Mouse (Mus musculus) midbrain, embryonic 12.5 days (tissue): ENCODE results near the gene Rere. TPM values are rescaled to one million over a fixed set of nuclear protein-coding genes. Genes with fewer than 3 reads are reported as not detected.
"Not testable (repeated sequence)": the region's sequence is repeated elsewhere in the genome, so short reads cannot be mapped to it uniquely, and the experiment has no call there.

Source experiments
- ATAC-seq: fragments of 200-750 bp; cut with Nextera tagmentation; 2 replicates; pipeline ENCODE4 v1.8.0; 2017; ENCODE audit warnings: low read depth, moderate TSS enrichment, moderate library complexity; ENCODE audit not compliant: low FRiP score
- H3K27ac ChIP-seq: fragments of 300-500 bp; sonication (generic); replicated peaks from 2 replicates; pipeline ENCODE4 v1.5.1; 2016; ENCODE audit warnings: mild to moderate bottlenecking
- H3K27me3 ChIP-seq: fragments of 300-500 bp; sonication (generic); 2 replicates; pipeline ENCODE4 v1.6.1; 2016; ENCODE audit warnings: mild to moderate bottlenecking
- H3K36me3 ChIP-seq: fragments of 300-500 bp; sonication (generic); 2 replicates; pipeline ENCODE4 v1.6.1; 2016
- H3K4me1 ChIP-seq: fragments of 300-500 bp; sonication (generic); 2 replicates; pipeline ENCODE4 v1.6.1; 2016
- H3K4me2 ChIP-seq: fragments of 300-500 bp; sonication (generic); replicated peaks from 2 replicates; pipeline ENCODE4 v1.6.1; 2016; ENCODE audit warnings: mild to moderate bottlenecking, moderate library complexity
- H3K4me3 ChIP-seq: fragments of 300-500 bp; sonication (generic); 2 replicates; pipeline ENCODE4 v1.5.1; 2016; ENCODE audit warnings: mild to moderate bottlenecking
- H3K9ac ChIP-seq: fragments of 300-500 bp; sonication (generic); replicated peaks from 2 replicates; pipeline ENCODE4 v1.6.1; 2016; ENCODE audit warnings: mild to moderate bottlenecking, moderate library complexity
- H3K9me3 ChIP-seq: fragments of 300-500 bp; sonication (generic); 2 replicates; pipeline ENCODE4 v1.6.1; 2016; ENCODE audit warnings: mild to moderate bottlenecking
- whole genome bisulfite sequencing: fragments of 180-500 bp; shearing (Covaris S2); methylation state at CpG from one replicate; pipeline ENCODE4 v1.1.7; 2016; 5-methylcytosine and 5-hydroxymethylcytosine counted together
- polyA plus RNA-seq: library from polyadenylated mRNA; unstranded; fragments of >200 nt; fragmentation: Nextera tagmentation; extraction: Ambion mirVana; gene quantifications from 2 replicates; pipeline ENCODE4 v1.2.1, GENCODE M21; 2016

Rere gene
- polyA plus RNA-seq, 1 experiment from 2014 or later, result 50.7 TPM

DNA sequence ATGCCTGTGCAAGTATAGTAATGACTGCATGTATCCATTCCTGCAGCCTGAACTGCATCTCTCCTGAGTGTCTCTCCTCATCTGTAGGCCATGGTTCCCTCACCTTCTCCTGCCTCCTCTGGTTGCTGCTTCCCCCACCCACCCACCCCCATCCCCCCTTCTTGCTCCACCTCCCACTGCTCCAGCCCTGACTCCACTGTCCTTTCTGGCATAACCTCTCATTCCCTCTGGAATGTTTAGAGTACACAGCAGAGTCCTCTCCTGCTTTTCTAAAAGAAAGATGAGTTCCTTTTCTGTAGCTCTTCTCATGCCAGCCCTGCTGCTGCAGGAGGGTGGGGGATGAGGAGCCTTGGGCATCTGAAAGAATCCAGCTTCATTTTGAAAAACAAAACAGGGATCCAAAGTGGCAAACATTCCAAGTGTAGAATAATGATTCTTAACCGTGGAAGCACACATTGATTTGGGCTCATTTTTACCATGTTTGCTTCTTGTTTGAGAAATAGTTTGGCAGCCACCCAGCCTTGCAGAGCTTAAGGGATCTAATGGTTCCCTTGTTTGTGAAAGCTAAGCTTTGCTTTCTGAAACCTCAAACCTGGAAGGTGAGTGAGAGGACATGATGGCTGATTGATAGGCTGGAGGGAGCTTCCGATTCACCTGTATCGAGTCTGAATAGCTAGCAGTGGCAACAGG is 255.5 kb downstream of the Rere start:
- Histone ChIP-seq H3K27me3 (no peaks in the 10 kb centered on the region), H3K36me3 (peaks cover 43% of the 10 kb centered on the region), H3K9me3 (no peaks in the 10 kb centered on the region), H3K4me2 (no peak overlapping the region), H3K9ac (no peak overlapping the region), H3K27ac (no peak overlapping the region), H3K4me3 (no peak overlapping the region), H3K4me1 (peaks cover 20% of the 10 kb centered on the region)
- WGBS, result 91% methylated on average over 3 of the region's 3 CpGs
- ATAC-seq, result no peak

- H3K9ac ChIP-seq, result no peak overlapping the region
- H3K4me2 ChIP-seq, result no peak overlapping the region
- no peaks in the 10 kb centered on the region for H3K27me3 ChIP-seq
- H3K36me3 ChIP-seq, result peaks cover 41% of the 10 kb centered on the region
- peaks cover 14% of the 10 kb centered on the region for H3K4me1 ChIP-seq
- no peak overlapping the region for H3K4me3 ChIP-seq
- peak; percentile 86 for ATAC-seq
- peak overlapping the region; percentile 60 for H3K27ac ChIP-seq
- 48% methylated on average over 1 of the region's 1 CpGs for WGBS
- no peaks in the 10 kb centered on the region for H3K9me3 ChIP-seq
These were observed 258.4 kb downstream of the Rere start for GRCm38 (mm10) chr4:150539846-150540245.

DNA sequence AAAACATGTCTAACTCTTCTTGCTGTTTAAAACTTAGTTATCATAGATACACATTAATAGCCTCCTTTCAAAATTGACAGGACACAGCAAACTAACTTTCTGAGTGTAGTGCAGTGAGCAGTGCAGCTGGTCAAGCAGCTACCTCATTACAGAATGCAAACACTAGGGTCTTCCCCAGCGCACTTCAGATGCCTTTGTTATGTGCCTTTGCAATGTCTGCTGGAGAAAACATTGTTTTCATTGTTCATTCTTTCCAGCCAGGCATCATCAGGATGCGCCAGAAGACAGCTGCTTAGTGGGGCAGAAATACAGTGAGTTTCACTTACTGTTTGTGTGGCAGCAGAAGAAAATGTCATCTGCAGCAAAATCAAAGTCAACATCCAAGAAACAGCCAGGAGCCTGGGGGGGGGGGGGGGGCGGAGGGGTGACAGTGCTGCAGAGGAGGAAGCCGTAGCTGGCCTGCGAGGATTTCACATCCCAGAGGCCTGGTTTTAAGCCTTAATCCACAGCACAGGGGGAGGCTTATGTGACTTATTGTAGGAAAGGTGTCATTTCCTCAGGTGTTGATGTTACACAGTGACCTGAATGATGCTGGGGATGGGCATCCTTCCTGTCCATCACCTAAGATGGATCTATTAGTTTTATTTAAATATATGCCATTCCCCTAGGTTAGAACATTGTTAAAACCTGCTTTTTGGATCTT is 259.1 kb downstream of the Rere start:
- H3K27ac ChIP-seq, result peak overlapping the region; percentile 78
- H3K9ac ChIP-seq, result no peak overlapping the region; the same call in 1 of the 2 replicates
- no peaks in the 10 kb centered on the region for H3K27me3 ChIP-seq
- WGBS, result 7% methylated on average over 5 of the region's 5 CpGs
- peak; percentile 58 for ATAC-seq
- peaks cover 14% of the 10 kb centered on the region for H3K4me1 ChIP-seq
- H3K36me3 ChIP-seq, result peaks cover 34% of the 10 kb centered on the region
- no peak overlapping the region for H3K4me3 ChIP-seq
- H3K9me3 ChIP-seq, result no peaks in the 10 kb centered on the region
- H3K4me2 ChIP-seq, result no peak overlapping the region

GRCm38 (mm10) chr4:150544231-150544630 is 262.8 kb downstream of the Rere start:
- H3K27ac ChIP-seq, result no peak overlapping the region

DNA sequence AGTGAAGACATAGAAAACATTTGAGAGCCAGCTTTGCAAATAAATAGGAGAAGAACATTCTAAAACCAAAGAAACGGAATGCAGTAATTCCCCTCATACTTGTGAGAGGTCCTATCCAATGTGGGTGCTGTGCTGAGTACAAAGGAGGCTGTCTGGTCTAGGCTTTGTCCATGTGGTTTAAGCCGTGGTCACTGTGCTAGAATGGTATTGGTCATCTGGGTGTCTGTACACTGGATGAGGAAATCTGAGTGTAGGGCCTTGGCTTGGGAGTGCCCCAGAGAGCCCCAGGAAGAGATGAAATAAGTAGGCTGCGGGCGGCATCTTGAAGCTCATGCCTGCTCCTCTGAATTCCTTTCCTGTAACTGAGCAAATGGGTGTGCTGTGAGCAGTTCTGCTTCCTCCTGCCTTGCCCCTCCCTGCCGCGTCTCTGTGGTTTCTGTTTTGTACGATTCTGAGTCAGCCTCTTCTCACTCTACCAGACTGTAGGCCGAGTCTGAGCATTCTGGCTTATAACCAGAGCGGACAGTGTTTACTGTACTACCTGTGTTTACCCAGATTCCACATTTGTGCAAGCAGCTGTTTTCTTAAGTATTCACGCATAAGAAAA is 263.3 kb downstream of the Rere start:
- Histone ChIP-seq H3K36me3 (peaks cover 20% of the 10 kb centered on the region), H3K4me1 (peaks cover 9% of the 10 kb centered on the region), H3K4me2 (no peak overlapping the region), H3K4me3 (no peak overlapping the region), H3K9me3 (no peaks in the 10 kb centered on the region), H3K9ac (no peak overlapping the region), H3K27ac (no peak overlapping the region), H3K27me3 (no peaks in the 10 kb centered on the region)
- 86% methylated on average over 10 of the region's 10 CpGs for WGBS
- no peak for ATAC-seq

More at GRCm38 (mm10) chr4:150544231-150544630, 262.8 kb downstream of the Rere start:
- Histone ChIP-seq H3K9me3 (no peaks in the 10 kb centered on the region), H3K27me3 (no peaks in the 10 kb centered on the region), H3K9ac (no peak overlapping the region), H3K36me3 (peaks cover 17% of the 10 kb centered on the region), H3K4me2 (no peak overlapping the region), H3K4me1 (peaks cover 13% of the 10 kb centered on the region), H3K4me3 (no peak overlapping the region)
- ATAC-seq, result no peak
- WGBS, result 82% methylated on average over 7 of the region's 7 CpGs

DNA sequence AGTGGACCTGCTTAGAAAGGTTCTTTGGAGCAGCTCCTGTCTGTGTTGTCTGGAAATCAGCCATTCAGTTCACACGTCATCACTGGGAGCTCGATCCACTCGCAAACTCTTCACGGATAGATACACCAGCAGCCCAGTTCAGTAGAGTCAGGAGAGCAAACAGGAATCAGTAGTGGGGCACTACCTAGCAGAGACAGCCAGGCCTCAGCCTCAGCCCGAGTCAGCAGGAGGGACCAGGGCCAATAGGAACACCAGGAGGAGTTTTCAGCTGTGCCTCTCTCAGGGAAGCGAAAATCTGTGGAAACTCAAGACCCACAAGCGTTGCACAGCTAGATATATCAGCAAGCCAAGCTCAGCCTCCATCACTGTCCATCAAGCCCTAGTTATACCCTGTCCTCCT is 264.3 kb downstream of the Rere start:
- Histone ChIP-seq H3K36me3 (peaks cover 21% of the 10 kb centered on the region), H3K9me3 (no peaks in the 10 kb centered on the region), H3K4me1 (peaks cover under 1% of the 10 kb centered on the region; the same call in 1 of the 2 replicates), H3K4me3 (no peak overlapping the region), H3K4me2 (no peak overlapping the region), H3K9ac (no peak overlapping the region), H3K27ac (no peak overlapping the region), H3K27me3 (no peaks in the 10 kb centered on the region)
- no peak for ATAC-seq
- WGBS, result 93% methylated on average over 7 of the region's 7 CpGs

DNA sequence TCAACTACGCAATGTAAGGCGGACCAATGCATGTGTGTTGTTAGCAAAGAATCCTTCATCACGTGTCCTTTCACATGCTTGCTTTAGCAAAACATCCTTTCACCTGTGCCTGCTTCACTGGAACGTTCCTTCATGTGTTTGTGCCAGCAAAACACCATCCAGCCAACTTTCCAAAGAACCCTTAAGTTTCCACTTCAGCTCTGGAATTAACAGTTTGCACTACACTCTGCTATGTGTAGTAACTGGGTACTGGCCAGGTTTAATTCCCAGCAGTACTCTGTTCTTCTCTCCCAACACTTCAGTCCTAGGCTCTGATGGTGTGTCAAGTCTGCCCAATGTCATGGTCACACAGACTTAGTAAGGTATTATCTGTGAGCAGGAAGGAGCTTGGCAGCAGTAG is 264.9 kb downstream of the Rere start:
- not testable (repeated sequence) for H3K27me3 ChIP-seq, H3K27ac ChIP-seq, H3K9me3 ChIP-seq, H3K4me1 ChIP-seq, H3K4me2 ChIP-seq, H3K4me3 ChIP-seq, ATAC-seq, H3K9ac ChIP-seq
- H3K36me3 ChIP-seq, result peaks cover 21% of the 10 kb centered on the region
- 98% methylated on average over 4 of the region's 4 CpGs for WGBS

DNA sequence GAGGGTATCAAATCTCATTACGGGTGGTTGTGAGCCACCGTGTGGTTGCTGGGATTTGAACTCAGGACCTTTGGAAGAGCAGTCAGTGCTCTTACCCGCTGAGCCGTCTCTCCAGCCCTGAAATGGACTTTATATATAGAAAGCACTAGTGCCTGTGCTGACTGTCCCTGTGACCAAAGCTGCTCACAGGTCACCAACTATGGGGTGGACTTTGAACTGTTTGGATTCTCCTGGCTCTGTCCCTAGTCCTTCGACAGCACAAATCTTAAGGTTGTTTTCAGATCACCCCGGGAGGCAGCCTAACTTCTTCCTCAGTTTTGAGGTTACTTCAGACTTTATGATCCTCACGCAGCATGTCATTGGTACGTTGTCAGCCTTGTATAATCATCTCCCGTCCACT is 267.9 kb downstream of the Rere start:
- 94% methylated on average over 9 of the region's 9 CpGs for WGBS
- Histone ChIP-seq H3K4me3 (no peak overlapping the region), H3K4me2 (no peak overlapping the region), H3K9ac (no peak overlapping the region), H3K36me3 (peaks cover 21% of the 10 kb centered on the region), H3K9me3 (no peaks in the 10 kb centered on the region), H3K27ac (no peak overlapping the region), H3K4me1 (no peaks in the 10 kb centered on the region), H3K27me3 (no peaks in the 10 kb centered on the region)
- ATAC-seq, result no peak

DNA sequence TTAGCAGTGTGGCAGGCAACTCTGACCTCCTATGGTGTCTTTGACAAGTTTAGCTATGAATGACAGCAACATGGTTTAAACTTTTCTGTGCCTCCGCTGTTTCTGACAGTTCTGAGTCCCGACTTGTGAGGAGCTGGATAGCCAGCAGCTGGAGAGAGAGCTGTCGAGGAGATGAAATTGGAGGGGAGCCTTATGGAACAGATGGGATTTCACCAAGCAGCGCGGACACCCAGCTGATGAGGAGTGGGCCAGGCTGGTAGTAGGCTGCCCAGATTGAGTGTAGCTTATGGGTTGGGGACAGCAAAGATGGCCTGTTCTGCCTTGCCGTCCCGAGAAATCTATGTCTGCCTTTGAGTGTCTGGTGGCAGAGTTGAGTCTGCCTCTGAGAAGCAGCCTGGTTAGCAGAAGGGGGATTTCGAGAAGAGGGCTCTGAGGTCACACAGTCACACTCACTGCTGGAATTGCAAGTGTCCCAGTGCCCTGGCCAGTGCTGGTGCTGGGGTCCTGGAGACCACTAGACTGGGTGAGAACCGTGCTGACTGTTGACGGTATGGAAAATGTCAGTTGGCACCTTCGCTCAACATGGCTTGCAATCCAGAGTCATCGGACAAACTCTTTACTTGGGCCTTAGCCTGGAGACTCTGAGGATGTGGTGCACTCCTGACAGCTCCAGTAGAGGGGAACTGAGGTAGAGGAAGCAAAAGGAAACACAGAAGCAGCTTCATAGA is 268.7 kb downstream of the Rere start:
- H3K27me3 ChIP-seq, result no peaks in the 10 kb centered on the region
- WGBS, result 92% methylated on average over 12 of the region's 12 CpGs
- ATAC-seq, result no peak
- no peaks in the 10 kb centered on the region for H3K4me1 ChIP-seq
- no peak overlapping the region for H3K4me2 ChIP-seq
- H3K4me3 ChIP-seq, result no peak overlapping the region
- H3K9ac ChIP-seq, result no peak overlapping the region
- no peaks in the 10 kb centered on the region for H3K9me3 ChIP-seq
- peaks cover 28% of the 10 kb centered on the region for H3K36me3 ChIP-seq
- H3K27ac ChIP-seq, result peak overlapping the region; percentile 20; the same call in 1 of the 2 replicates

- H3K4me1 ChIP-seq, result peaks cover 7% of the 10 kb centered on the region
- H3K36me3 ChIP-seq, result peaks cover 21% of the 10 kb centered on the region
- H3K27me3 ChIP-seq, result no peaks in the 10 kb centered on the region
- no peak overlapping the region for H3K9ac ChIP-seq
- no peak overlapping the region for H3K27ac ChIP-seq
- WGBS, result 95% methylated on average over 4 of the region's 4 CpGs
- no peak for ATAC-seq
- H3K4me2 ChIP-seq, result no peak overlapping the region
- no peaks in the 10 kb centered on the region for H3K9me3 ChIP-seq
- H3K4me3 ChIP-seq, result no peak overlapping the region
These were observed 269.9 kb downstream of the Rere start for GRCm38 (mm10) chr4:150551390-150551789.

DNA sequence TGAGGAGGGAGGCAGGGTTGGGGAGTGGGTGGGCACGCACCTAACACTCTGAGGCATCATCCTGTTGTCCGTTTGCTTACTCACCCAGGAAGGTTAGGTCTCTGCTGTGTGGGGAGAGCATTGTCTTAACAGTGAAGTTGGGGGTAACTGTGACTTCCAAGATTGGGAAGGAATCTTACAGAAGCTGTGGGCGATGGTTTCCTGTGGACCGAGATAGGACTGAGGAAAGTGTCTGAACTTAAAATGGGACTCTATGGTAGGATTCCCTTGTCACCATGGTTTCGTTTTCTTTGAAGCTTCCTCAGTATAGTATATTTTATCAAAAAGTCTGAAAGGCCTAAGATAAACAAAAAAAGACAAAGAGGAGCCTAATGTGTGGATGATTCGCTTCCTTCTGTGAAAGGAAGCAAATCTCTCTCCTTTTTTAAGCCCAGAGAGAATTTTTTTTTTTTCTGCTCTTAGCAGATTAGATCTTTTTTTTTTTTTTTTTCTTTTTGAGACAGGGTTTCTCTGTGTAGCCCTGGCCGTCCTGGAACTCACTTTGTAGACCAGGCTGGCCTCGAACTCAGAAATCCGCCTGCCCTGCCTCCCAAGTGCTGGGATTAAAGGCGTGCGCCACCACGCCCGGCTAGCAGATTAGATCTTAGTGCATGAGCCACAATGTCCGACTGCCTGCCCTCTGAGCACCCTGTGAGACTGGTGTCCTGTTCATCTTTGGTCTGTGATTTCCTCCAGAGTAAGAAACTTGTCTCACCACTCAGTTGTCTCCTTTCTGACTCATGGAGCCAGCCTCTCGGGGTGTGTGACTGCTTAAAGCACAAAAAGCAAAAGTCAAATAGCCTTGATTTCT is 271.5 kb downstream of the Rere start:
- ATAC-seq, result no peak
- H3K9me3 ChIP-seq, result no peaks in the 10 kb centered on the region
- peaks cover 21% of the 10 kb centered on the region for H3K4me1 ChIP-seq
- WGBS, result 85% methylated on average over 15 of the region's 15 CpGs
- H3K27ac ChIP-seq, result 0 out of 2 replicates have a peak overlapping the region, but pooled peaks have one; percentile 8
- H3K4me2 ChIP-seq, result no peak overlapping the region
- H3K4me3 ChIP-seq, result no peak overlapping the region
- no peak overlapping the region for H3K9ac ChIP-seq
- H3K36me3 ChIP-seq, result peaks cover 16% of the 10 kb centered on the region
- H3K27me3 ChIP-seq, result no peaks in the 10 kb centered on the region
